Mouse (Mus musculus): ENCODE measurements around the gene Cers3. TPM values are rescaled to one million over a fixed set of nuclear protein-coding genes. Genes with fewer than 3 reads are reported as not detected.

Cers3 gene
- total and polyA plus RNA-seq, 3 experiments: 0.13 to 0.23 (median 0.19) TPM

DNA sequence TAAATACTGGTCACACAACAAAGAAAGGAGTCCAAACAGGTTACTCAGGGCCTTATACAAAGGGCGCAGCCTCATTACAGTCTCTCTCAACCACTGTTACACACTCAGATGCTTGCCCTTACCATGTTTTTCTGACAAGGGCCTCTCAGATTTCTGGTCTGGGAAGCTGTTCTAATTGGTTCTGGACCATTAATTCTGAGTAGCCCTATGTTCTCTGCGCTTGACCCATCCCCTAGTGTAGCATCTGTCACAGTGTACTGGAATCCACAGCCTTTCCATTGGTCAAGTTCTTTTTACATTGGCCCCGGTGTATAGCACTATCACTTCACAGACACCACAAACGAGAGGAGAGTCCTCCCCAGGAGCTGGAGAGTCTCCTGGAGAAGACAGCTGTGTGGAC lies 18.8 kb upstream of the Cers3 start:
- Histone ChIP-seq H3K4me1 (ENCODE audit: control insufficient read depth in 1 of 2, insufficient read depth in 2 of 2) (no peaks in the 10 kb centered on the region), H3K4me2 (ENCODE audit: insufficient read depth, low read depth, poor library complexity, severe bottlenecking) (no peak overlapping the region), H3K79me2 (replicated peaks; ENCODE audit: control insufficient read depth, extremely low read depth, insufficient read depth, poor library complexity, severe bottlenecking) (no peaks in the 10 kb centered on the region), H3K36me3 (replicated peaks in 1 of 2; ENCODE audit: control insufficient read depth in 1 of 2, insufficient read depth in 1 of 2, low read length in 1 of 2) (no peaks in the 10 kb centered on the region), H3K27me3 (replicated peaks) (no peaks in the 10 kb centered on the region), H3K9ac (ENCODE audit: insufficient read depth, low read depth) (no peak overlapping the region), H3K27ac (ENCODE audit: insufficient read depth, low read depth) (no peak overlapping the region), H3K4me3 (replicated peaks in 1 of 3; ENCODE audit: low read depth in 2 of 3, low read length in 2 of 3, poor library complexity in 1 of 3) (no peak overlapping the region), H3K9me3 (replicated peaks; ENCODE audit: low read length) (no peaks in the 10 kb centered on the region)
- DNase-seq (ENCODE audit: extremely low read depth): no peak
- in situ Hi-C loops (cut with MboI; ENCODE audit: low pct_ligation_motif_present, low pct_unique_long_range_greater_than_20kb, low sequenced_read_pairs): no loop called here
- no peak for TF ChIP-seq KAT2A (IDR thresholded peaks at IDR 0.05; ENCODE audit: insufficient replicate concordance, low read length)
- TF ChIP-seq NRF1 (IDR thresholded peaks at IDR 0.05; ENCODE audit: low read depth, low read length): no peak
- no peak for TF ChIP-seq CHD1 (IDR thresholded peaks at IDR 0.05; ENCODE audit: low read depth, low read length)
- TF ChIP-seq POLR2A (IDR thresholded peaks at IDR 0.05; ENCODE audit: low read depth, low read length): no peak
- no peak for TF ChIP-seq IRF4 (IDR thresholded peaks at IDR 0.05; ENCODE audit: low read depth, low read length)
- TF ChIP-seq ZNF384 (IDR thresholded peaks at IDR 0.05; ENCODE audit: low read depth, low read length): no peak
- TF ChIP-seq POLR2AphosphoS2 (IDR thresholded peaks at IDR 0.05; ENCODE audit: low read depth, low read length): no peak
- TF ChIP-seq MXI1 (IDR thresholded peaks at IDR 0.05; ENCODE audit: low read depth, low read length): no peak
- TF ChIP-seq CTCF (conservative IDR thresholded peaks at IDR 0.05 in 1 of 2, IDR thresholded peaks at IDR 0.05 in 1 of 2; ENCODE audit: low read depth in 2 of 2, low read length in 2 of 2): no peak
- no peak for TF ChIP-seq USF1 (IDR thresholded peaks at IDR 0.05; ENCODE audit: low read depth, low read length)
- no peak for TF ChIP-seq RAD21 (IDR thresholded peaks at IDR 0.05; ENCODE audit: low read depth, low read length)
- no peak for TF ChIP-seq EP300 (IDR thresholded peaks at IDR 0.05; ENCODE audit: low read length)
- dilution Hi-C loops (cut with MboI; ENCODE audit: extremely low pct_ligation_motif_present, extremely low pct_unique_long_range_greater_than_20kb, low sequenced_read_pairs): no loop called here

DNA sequence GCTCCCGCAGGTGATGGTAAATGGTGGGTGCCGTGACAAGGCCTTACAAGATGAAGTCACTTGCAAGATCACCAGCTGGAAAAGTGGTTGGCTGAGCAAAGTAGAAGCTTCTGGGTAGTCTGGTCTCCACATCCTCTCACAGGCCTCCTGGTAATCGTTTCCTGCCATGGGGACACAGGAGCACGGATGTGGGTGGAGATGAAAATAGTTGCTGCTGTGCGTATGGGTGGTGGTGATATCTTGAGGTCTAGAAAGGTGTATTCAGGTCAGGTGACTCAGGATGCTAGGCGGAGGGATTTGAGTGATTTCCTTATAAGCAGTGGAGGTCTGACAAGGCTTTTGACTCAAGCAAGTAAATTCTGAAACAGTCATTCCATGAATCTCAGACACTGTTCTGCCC lies 18.4 kb upstream of the Cers3 start:
- in situ Hi-C loops (cut with MboI; ENCODE audit: low pct_ligation_motif_present, low pct_unique_long_range_greater_than_20kb, low sequenced_read_pairs) (no loop called here), dilution Hi-C loops (cut with MboI; ENCODE audit: extremely low pct_ligation_motif_present, extremely low pct_unique_long_range_greater_than_20kb, low sequenced_read_pairs) (no loop called here)
- no peak for DNase-seq (ENCODE audit: extremely low read depth)
- no peak overlapping the region for H3K4me3 ChIP-seq (replicated peaks in 1 of 3; ENCODE audit: low read depth in 2 of 3, low read length in 2 of 3, poor library complexity in 1 of 3)
- H3K4me1 ChIP-seq (ENCODE audit: control insufficient read depth in 1 of 2, insufficient read depth in 2 of 2): no peaks in the 10 kb centered on the region
- H3K9me3 ChIP-seq (replicated peaks; ENCODE audit: low read length): no peaks in the 10 kb centered on the region
- no peaks in the 10 kb centered on the region for H3K27me3 ChIP-seq (replicated peaks)
- H3K79me2 ChIP-seq (replicated peaks; ENCODE audit: control insufficient read depth, extremely low read depth, insufficient read depth, poor library complexity, severe bottlenecking): no peaks in the 10 kb centered on the region
- no peak overlapping the region for H3K9ac ChIP-seq (ENCODE audit: insufficient read depth, low read depth)
- TF ChIP-seq SIN3A (IDR thresholded peaks at IDR 0.05; ENCODE audit: low read length) (no peak), POLR2A (IDR thresholded peaks at IDR 0.05; ENCODE audit: low read depth, low read length) (no peak), MAZ (IDR thresholded peaks at IDR 0.05; ENCODE audit: low read depth, low read length) (no peak), KAT2A (IDR thresholded peaks at IDR 0.05; ENCODE audit: insufficient replicate concordance, low read length) (no peak), USF2 (conservative IDR thresholded peaks at IDR 0.05; ENCODE audit: low read depth, low read length) (no peak), JUND (conservative IDR thresholded peaks at IDR 0.05; ENCODE audit: low read depth, low read length) (no peak), TCF12 (IDR thresholded peaks at IDR 0.05; ENCODE audit: low read depth, low read length) (no peak), GABPA (IDR thresholded peaks at IDR 0.05; ENCODE audit: insufficient replicate concordance, low read depth, low read length) (no peak), ZKSCAN1 (IDR thresholded peaks at IDR 0.05; ENCODE audit: borderline replicate concordance, low read depth, low read length) (no peak)
- H3K4me2 ChIP-seq (ENCODE audit: insufficient read depth, low read depth, poor library complexity, severe bottlenecking): no peak overlapping the region
- H3K36me3 ChIP-seq (replicated peaks in 1 of 2; ENCODE audit: control insufficient read depth in 1 of 2, insufficient read depth in 1 of 2, low read length in 1 of 2): no peaks in the 10 kb centered on the region
- no peak overlapping the region for H3K27ac ChIP-seq (ENCODE audit: insufficient read depth, low read depth)
